Mouse (Mus musculus): ENCODE measurements at regions not wholly inside any gene's neighbourhood (a gene's known extent, or its start where the extent isn't known, plus 50 kb on each side); places are given as distances from the start of the nearest gene placed in this dataset.
A peak's percentile ranks its signal among the peaks of the same experiment; 100 is the strongest.

GRCm38 (mm10) chr3:34469946-34470345 is 180.3 kb upstream of the Sox2 start:
- no peak for DNase-seq (ENCODE audit: extremely low read depth, insufficient read length, low spot score)

- DNase-seq (ENCODE audit: extremely low read depth, insufficient read length, low spot score), result no peak
Observed at GRCm38 (mm10) chr3:34466312-34466711, 183.9 kb upstream of the Sox2 start.

- no peak for DNase-seq (ENCODE audit: extremely low read depth, insufficient read length, low spot score)
Observed at GRCm38 (mm10) chr3:34465040-34465831, 185.0 kb upstream of the Sox2 start.

- DNase-seq (ENCODE audit: extremely low read depth, insufficient read length, low spot score), result no peak
Observed at GRCm38 (mm10) chr3:34458766-34459165, 191.4 kb upstream of the Sox2 start.

- DNase-seq (ENCODE audit: extremely low read depth, insufficient read length, low spot score), result peak; percentile 31
Observed at GRCm38 (mm10) chr3:34457821-34458220, 192.4 kb upstream of the Sox2 start.

GRCm38 (mm10) chr3:34456488-34457433 is 193.4 kb upstream of the Sox2 start:
- DNase-seq (ENCODE audit: extremely low read depth, insufficient read length, low spot score), result no peak

GRCm38 (mm10) chr3:34454026-34454624 is 196.1 kb upstream of the Sox2 start:
- DNase-seq (ENCODE audit: extremely low read depth, insufficient read length, low spot score), result no peak

GRCm38 (mm10) chr3:34445354-34445753 is 204.9 kb upstream of the Sox2 start:
- DNase-seq (ENCODE audit: extremely low read depth, insufficient read length, low spot score), result peak; percentile 44

- no peak for DNase-seq (ENCODE audit: extremely low read depth, insufficient read length, low spot score)
Observed at GRCm38 (mm10) chr3:34444802-34445201, 205.4 kb upstream of the Sox2 start.

- DNase-seq (ENCODE audit: extremely low read depth, insufficient read length, low spot score), result peak; percentile 79
Observed at GRCm38 (mm10) chr3:34443731-34444628, 206.2 kb upstream of the Sox2 start.

- DNase-seq (ENCODE audit: extremely low read depth, insufficient read length, low spot score), result peak; percentile 21
Observed at GRCm38 (mm10) chr3:34443307-34443706, 206.9 kb upstream of the Sox2 start.

GRCm38 (mm10) chr3:34441792-34442191 is 208.4 kb upstream of the Sox2 start:
- DNase-seq (ENCODE audit: extremely low read depth, insufficient read length, low spot score), result no peak

GRCm38 (mm10) chr3:34441266-34441665 is 208.9 kb upstream of the Sox2 start:
- no peak for DNase-seq (ENCODE audit: extremely low read depth, insufficient read length, low spot score)

- no peak for DNase-seq (ENCODE audit: extremely low read depth, insufficient read length, low spot score)
Observed at GRCm38 (mm10) chr3:34434901-34435300, 215.3 kb upstream of the Sox2 start.

GRCm38 (mm10) chr3:34427967-34428366 is 222.2 kb upstream of the Sox2 start:
- DNase-seq (ENCODE audit: extremely low read depth, insufficient read length, low spot score), result no peak

GRCm38 (mm10) chr3:34427495-34427894 is 222.7 kb upstream of the Sox2 start:
- no peak for DNase-seq (ENCODE audit: extremely low read depth, insufficient read length, low spot score)

GRCm38 (mm10) chr3:34426955-34427354 is 223.2 kb upstream of the Sox2 start:
- DNase-seq (ENCODE audit: extremely low read depth, insufficient read length, low spot score), result no peak

GRCm38 (mm10) chr3:34411915-34412306 is 238.3 kb upstream of the Sox2 start:
- no peak for DNase-seq (ENCODE audit: extremely low read depth, insufficient read length, low spot score)

- DNase-seq (ENCODE audit: extremely low read depth, insufficient read length, low spot score), result no peak
Observed at GRCm38 (mm10) chr3:34411142-34411914, 238.9 kb upstream of the Sox2 start.

Data from 3134 (cell line).